Mouse (Mus musculus): ENCODE measurements around the gene Tnnt3. TPM values are rescaled to one million over a fixed set of nuclear protein-coding genes. Genes with fewer than 3 reads are reported as not detected.

Tnnt3 gene
- total RNA-seq (2022), result 1 to 10 TPM in 3 of 4 experiments, not detected in 1; 1.1 to 1.5 (median 1.3) TPM

DNA sequence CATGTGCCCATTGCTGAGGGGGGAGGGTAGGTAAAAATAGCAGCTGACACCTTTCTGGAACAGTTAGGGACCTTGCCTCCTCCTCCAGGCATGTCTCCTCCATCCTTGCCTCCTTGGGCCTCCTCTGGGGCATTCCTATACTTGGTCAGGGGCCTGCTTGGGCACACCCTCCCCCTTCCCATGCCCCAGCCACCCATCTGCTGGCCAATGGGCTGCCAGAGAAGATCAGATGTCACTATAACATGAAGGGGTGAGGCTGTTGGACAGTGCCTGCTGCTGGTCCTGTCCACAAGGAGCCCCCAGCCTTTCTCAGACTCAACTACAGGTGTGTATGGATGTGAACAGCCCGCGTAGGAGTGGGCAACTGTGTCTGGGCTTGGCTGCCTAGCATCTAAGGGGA lies at the start of gene Tnnt3:
Tnnt3 (plus strand) TSS at position 262 of the 400 bp plus-strand sequence.
- no peak for DNase-seq

GRCm38 (mm10) chr7:142449038-142449617 lies 49.5 kb upstream of the Tnnt3 start:
- no peak for DNase-seq

- DNase-seq, result no peak
These were observed 43.9 kb upstream of the Tnnt3 start for GRCm38 (mm10) chr7:142454706-142455105.

DNA sequence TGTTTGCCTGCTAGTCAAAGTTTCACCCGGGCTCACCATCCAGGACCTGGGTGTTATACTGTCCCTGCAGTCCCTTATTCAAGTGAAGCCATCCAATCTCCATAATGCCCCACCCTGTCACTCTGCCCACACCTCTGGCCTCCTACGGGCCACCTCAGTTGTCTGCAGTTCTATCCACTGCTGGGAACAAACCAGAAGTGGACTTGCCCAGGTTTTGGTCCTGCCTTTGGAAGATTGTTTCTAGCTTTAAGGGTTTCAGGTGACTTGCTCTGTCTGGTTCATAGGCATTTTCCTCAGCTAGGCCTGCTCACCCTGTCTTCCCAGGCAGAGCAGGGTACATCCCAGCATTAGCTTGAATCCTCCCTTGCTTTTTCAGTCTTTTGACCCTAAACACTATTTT lies 43.4 kb upstream of the Tnnt3 start:
- no peak for DNase-seq

DNA sequence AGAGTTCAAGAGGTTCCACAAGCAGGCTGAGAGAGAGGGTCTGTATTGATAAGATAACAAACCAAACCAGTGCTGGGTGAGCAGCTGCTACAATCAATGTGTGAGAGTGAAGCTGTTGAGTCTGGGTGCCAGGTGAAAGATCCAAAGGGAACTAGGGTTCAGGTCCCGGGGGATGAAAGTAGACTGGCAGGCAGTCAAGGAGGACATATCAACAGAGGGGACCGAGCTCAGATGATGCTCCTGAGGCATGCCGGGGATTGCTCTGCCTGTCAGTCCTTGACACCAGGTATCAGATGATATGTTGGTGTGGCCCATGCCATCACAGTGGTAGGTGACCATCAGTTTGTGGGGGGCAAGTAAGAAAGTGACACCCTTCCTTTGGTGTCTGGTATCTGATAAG lies 41.8 kb upstream of the Tnnt3 start:
- DNase-seq, result no peak

- no peak for DNase-seq
These were observed 41.3 kb upstream of the Tnnt3 start for GRCm38 (mm10) chr7:142457227-142457811.

GRCm38 (mm10) chr7:142458026-142458425 lies 40.6 kb upstream of the Tnnt3 start:
- no peak for DNase-seq

DNA sequence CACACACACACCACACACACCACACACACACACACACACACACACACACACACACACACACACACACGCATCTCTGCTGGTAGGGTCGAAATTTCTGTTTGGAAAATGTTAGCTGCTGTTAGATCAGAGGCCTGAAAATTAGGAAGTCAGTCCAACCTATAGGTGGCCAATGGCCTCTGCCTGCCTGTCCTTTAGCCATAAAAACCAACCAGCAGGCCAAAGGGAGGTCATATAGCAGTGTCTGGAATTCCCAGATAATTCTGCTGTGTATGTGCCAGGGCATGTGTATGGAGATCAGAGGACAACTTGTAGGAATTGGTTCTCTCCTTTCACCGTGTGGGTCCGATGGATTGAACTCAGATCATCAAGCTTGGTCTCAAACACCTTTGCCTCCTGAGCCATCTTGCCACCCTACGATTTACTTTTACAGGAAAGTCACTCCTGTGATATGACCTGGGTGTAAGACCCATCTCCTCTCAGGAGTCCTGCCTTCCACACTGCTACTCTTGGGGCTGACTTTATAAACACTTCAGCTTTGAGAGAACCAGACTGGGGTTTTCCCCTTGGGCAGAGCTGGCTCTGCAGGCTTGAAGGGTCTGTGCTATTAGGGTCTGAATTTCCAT lies 39.8 kb upstream of the Tnnt3 start:
- no peak for DNase-seq

- no peak for DNase-seq
These were observed 39.3 kb upstream of the Tnnt3 start for GRCm38 (mm10) chr7:142459299-142459691.

DNA sequence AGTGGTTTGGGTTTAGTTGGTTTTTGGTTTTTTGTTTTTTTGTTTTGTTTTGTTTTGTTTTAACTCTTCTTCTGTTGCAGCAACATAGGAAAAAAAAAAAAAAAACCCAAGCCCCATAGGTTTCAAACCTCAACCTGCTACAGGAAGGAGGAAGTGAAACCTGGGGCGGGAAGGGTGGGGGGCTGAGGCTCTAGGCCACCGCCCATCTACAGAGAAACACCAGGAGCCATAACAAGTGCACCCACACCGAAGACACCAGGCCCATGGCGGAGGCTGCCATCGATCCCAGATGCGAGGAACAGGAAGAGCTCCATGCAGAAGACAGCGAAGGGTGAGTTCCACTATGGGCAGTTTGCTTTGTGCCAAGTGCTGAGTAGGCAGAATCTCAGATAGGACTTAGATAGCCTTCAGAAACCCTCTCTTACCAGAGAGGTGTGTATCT lies 38.0 kb upstream of the Tnnt3 start, which contains the start of gene Lsp1:
Lsp1 (plus strand) TSS at position 174 of the 442 bp plus-strand sequence.
- DNase-seq, result no peak

DNA sequence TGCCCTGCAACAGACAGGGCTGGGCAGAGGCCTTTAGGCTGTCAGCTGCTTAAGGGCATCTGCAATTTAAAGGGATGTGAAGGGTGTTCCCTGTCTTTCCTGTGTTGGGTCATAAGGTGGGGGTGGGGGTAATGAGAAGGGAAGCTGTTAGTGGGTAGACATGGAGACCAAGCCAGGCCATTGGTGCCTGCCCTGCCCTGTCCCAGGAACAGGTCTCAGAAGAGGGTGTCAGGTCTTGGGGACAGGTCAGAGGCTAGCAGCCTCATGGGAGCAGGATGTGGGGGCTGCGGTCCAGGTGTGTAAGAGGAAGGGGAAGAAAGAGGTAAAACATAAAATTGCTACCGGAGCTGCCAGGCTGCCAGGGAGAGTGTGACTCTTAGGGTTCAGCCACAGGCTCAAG lies 37.2 kb upstream of the Tnnt3 start:
- no peak for DNase-seq

DNA sequence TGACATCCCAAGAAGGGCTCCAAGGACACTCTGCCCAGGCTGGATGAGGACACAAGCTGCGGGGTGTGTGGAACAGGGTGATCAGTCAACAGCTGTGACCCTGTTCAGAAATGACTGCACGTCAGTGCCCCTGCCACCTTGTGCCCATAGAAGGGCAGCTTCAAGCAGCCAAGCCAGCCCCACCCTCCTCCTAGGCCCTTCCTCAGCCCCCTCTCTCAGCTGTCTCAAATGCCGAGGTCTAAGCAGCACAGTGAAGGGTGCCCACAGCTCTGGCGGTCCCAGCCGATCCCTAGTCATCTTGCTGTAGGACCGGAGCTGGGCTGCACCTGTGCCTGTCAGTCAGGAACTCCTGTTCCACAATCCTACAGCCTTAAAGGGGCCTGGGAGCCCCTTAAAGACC lies 36.4 kb upstream of the Tnnt3 start:
- no peak for DNase-seq

GRCm38 (mm10) chr7:142462594-142463078 lies 36.0 kb upstream of the Tnnt3 start:
- DNase-seq, result no peak

DNA sequence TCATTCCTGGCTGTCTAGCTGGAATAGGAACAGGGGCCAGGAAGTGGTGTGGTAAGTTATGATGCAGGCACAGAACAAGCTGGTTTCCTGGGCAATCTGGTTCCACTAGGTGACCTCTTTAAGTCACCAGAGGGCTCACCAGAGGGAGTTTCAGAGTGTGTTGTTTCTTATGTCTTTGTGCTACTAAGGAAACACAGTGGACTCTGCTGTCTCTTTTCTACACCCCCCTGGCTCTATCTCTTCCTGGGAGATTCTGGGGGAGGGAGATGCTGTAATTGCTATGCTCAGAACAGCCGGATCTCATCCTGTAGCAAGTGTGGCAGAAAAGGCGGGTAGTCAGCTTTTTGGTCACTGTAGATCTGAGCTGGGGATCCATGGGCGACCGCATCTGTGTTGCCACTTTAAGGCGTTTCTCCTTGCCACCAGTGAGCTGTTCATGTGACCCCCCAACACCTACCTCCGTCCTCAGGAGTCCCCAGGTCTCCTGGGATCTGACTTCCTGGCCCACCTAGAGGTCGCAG lies 28.4 kb upstream of the Tnnt3 start:
- no peak for DNase-seq

- DNase-seq, result no peak
These were observed 27.7 kb upstream of the Tnnt3 start for GRCm38 (mm10) chr7:142470808-142471413.

- no peak for DNase-seq
These were observed 27.2 kb upstream of the Tnnt3 start for GRCm38 (mm10) chr7:142471414-142471861.

DNA sequence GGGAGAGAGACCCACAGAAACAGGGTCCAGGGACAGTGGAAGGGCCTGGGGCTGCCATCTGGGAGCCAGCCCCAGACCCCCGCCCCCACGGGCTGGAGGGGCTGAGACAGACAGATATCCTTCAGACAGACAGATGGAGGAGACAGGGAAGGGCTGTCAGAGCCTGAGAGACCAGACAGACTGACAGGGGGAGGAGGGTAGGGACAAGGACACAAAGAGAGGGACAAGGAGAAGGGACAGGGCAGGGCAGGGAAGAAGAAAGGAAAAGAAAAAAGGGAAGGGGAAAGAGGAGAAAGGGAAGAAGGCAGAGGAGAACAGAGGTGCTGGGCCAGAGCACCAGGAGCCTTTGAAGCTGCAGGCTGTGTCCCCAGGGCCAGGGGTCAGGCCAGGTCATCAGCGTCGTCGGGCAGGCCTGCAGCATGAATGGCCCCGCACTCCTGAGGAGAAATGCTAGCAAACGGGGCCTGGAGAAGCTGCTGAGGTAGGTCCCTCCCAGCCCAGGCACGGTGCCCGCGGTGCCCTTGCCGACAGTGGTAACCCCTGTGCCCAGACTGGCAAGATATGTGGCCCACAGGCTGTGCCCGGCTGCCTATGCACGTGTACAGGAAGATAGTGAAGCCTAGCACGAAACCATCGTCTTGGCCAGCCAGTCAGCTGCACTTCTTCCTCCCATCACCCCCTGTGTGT lies 26.6 kb upstream of the Tnnt3 start:
- DNase-seq, result no peak

DNA sequence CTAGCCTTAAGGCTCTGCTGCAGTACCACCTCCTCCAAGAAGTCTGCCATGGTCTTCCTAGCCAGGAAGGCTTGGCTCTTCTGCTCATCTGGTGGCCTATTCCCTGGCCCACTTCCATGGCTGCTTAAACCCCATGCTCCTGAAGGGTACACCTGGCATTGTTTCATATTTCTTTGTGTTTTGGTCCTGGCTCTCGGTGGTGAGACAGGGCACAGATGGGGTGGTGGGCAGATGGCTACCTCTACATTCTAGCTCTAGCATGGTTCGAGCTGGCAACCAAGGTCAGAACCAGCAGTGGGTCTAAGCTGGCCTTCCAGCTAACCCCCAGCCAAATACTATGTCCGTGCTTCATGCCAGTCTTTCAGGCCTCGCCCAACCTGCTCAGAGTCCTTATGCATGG lies 25.7 kb upstream of the Tnnt3 start:
- no peak for DNase-seq

GRCm38 (mm10) chr7:142473476-142473875 lies 25.2 kb upstream of the Tnnt3 start:
- DNase-seq, result no peak

DNA sequence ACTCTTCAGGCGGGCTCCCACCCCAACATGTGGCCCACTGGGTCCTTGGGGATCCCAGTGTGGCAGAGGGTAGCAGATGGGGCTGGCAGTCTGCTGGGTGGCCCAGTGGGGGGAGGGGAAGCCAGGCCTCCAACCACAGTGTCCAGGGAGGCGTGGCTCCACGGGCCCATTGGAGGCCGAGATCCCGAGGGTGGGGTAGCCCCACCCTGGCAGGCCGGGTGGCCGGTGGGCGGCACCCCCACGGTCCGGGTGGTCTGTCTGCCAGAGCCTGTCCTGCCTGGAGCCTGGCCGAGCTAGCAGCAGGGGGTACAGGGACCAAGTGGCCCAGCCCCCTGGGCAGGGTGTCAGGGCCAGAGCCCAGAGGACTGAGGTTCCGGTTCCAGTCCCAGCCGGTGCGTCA lies 23.8 kb upstream of the Tnnt3 start:
- DNase-seq, result no peak

GRCm38 (mm10) chr7:142475641-142476040 lies 23.0 kb upstream of the Tnnt3 start:
- DNase-seq, result no peak

DNA sequence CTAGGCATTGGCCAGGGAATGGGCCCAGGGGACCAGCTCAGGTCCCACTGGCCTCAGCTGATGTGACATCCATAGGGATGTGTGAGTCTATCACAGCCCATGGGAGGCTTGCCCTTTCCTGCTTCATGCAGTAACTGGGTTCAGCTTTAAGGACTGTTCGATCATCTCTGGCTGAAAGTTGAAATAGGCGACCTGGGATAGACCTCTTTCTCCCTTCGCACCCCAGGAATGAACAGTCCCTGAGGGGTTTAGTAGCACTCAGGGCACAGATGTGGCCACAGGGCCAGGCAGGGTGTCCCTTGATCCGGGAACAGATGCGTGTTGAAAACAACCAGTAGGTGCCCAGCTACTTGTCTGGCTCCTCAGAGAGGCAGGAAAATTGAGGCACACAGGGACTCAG lies 22.4 kb upstream of the Tnnt3 start:
- DNase-seq, result no peak

Measured in adrenal gland, adult 8-10 months (tissue).